In the genomic region with DNA sequence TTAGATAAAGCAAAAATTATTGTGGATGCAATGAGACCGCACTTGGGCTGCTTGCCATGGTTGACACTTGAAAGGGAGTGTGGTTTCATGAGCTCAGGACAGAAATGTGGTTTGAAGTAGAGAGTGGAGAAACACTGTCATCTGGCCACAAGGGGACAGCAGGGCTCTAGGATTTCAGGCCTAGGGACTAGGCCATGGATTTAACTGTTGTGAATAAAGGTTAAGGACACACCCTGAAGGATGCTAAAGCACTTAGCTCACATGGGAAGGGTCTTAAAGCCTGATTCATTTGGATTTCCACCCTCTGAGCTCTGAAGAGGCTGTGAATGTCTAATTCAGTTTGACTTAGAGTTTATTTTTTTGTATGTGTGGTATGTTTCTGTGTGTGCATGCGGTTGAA, we compare ENCODE assay signal across 8 mouse cellular contexts. TPM values are rescaled to one million over a fixed set of nuclear protein-coding genes. Genes with fewer than 3 reads are reported as not detected.
DNase-seq lines count a peak whose midpoint lies in the region.

No protein-coding gene starts in this region.

- peak; percentile 52 to 66 for DNase-seq in cerebellum, postnatal 14 days
- no peak for DNase-seq in cerebellum, postnatal 36 days
- DNase-seq in 416B (ENCODE audit: low read depth), result peak; percentile 70
- DNase-seq in adrenal gland, postnatal 36 days, result peak; percentile 49 to 50
- DNase-seq in gastrocnemius, postnatal 25 days, result peak; percentile 12
- DNase-seq in kidney, postnatal 10 days, result peak; percentile 74
- DNase-seq in lung, postnatal 25 days (ENCODE audit: low spot score), result peak; percentile 61
- peak; percentile 41 for DNase-seq in right cerebral cortex, postnatal 4 days

RNA-seq across cellular contexts. Expression of a gene that starts 57.9 kb away (rescaled TPM):
- total RNA-seq in adrenal gland, postnatal 36 days (2021), result 1 to 10 TPM in 1 of 2 experiments, under 1 TPM in 1; 0.66 to 1.4 TPM
- not detected for total RNA-seq in gastrocnemius, postnatal 25 days (2021)

Comparison
In these comparisons a context has a peak if more than half of its experiments do, and no peak if none do; other contexts are left out.
1. DNase-seq: peak in cerebellum, postnatal 14 days (2 of 2), 416B (single experiment), adrenal gland, postnatal 36 days (2 of 2), gastrocnemius, postnatal 25 days (single experiment), kidney, postnatal 10 days (single experiment), lung, postnatal 25 days (single experiment) and right cerebral cortex, postnatal 4 days (single experiment); none in cerebellum, postnatal 36 days (0 of 2).